Mouse (Mus musculus) ES-Bruce4 (cell line): Measurements from ENCODE around the gene Gas7. TPM values are rescaled to one million over a fixed set of nuclear protein-coding genes. Genes with fewer than 3 reads are reported as not detected.

Source experiments
- H3K27ac ChIP-seq: 2 replicates; pipeline ENCODE4 v1.5.1; 2012; ENCODE audit warnings: low read length, inconsistent platforms; ENCODE audit not compliant: insufficient read depth
- H3K27me3 ChIP-seq: 2 replicates; pipeline ENCODE4 v1.6.1; 2012; ENCODE audit warnings: mild to moderate bottlenecking, low read length, inconsistent platforms; ENCODE audit not compliant: control insufficient read depth, poor library complexity, insufficient read depth, severe bottlenecking
- H3K36me3 ChIP-seq: 2 replicates; pipeline ENCODE4 v1.6.1; 2012; ENCODE audit warnings: inconsistent platforms, mild to moderate bottlenecking, low read length, moderate library complexity; ENCODE audit not compliant: control insufficient read depth, poor library complexity, insufficient read depth, severe bottlenecking
- H3K4me1 ChIP-seq: one replicate; pipeline ENCODE4 v1.8.1; 2011; ENCODE audit warnings: low read length; ENCODE audit not compliant: control insufficient read depth, insufficient read depth
- H3K4me3 ChIP-seq: 2 replicates; pipeline ENCODE4 v1.5.1; 2011; ENCODE audit warnings: low read depth, mild to moderate bottlenecking, low read length
- H3K9ac ChIP-seq: 2 replicates; pipeline ENCODE4 v1.6.1; 2012; ENCODE audit warnings: low read depth, mild to moderate bottlenecking, inconsistent platforms; ENCODE audit not compliant: poor library complexity, severe bottlenecking
- H3K9me3 ChIP-seq: replicated peaks from 2 replicates; pipeline ENCODE4 v1.6.1; 2012; ENCODE audit warnings: mild to moderate bottlenecking, low read length, inconsistent platforms; ENCODE audit not compliant: control insufficient read depth, poor library complexity, insufficient read depth, severe bottlenecking
- CTCF ChIP-seq: IDR thresholded peaks from one replicate; pipeline ENCODE4 v1.8.1; 2011; ENCODE audit warnings: low read depth, low read length
- EP300 ChIP-seq: IDR thresholded peaks from 2 replicates; pipeline ENCODE4 v1.6.1; 2011; ENCODE audit warnings: low read depth, low read length; ENCODE audit not compliant: insufficient read depth
- POLR2A ChIP-seq: IDR thresholded peaks from one replicate; pipeline ENCODE4 v1.8.1; 2011; ENCODE audit warnings: low read length; ENCODE audit not compliant: insufficient read depth
- polyA plus RNA-seq: library from polyadenylated mRNA; stranded (reverse); fragments of >200 nt; gene quantifications from 2 replicates; pipeline ENCODE4 v1.2.4, GENCODE M21; 2011; ENCODE audit warnings: low read depth; ENCODE audit not compliant: missing spikeins, insufficient read depth, insufficient read length

The Gas7 gene
- polyA plus RNA-seq, 1 experiment: 2.3 TPM

DNA sequence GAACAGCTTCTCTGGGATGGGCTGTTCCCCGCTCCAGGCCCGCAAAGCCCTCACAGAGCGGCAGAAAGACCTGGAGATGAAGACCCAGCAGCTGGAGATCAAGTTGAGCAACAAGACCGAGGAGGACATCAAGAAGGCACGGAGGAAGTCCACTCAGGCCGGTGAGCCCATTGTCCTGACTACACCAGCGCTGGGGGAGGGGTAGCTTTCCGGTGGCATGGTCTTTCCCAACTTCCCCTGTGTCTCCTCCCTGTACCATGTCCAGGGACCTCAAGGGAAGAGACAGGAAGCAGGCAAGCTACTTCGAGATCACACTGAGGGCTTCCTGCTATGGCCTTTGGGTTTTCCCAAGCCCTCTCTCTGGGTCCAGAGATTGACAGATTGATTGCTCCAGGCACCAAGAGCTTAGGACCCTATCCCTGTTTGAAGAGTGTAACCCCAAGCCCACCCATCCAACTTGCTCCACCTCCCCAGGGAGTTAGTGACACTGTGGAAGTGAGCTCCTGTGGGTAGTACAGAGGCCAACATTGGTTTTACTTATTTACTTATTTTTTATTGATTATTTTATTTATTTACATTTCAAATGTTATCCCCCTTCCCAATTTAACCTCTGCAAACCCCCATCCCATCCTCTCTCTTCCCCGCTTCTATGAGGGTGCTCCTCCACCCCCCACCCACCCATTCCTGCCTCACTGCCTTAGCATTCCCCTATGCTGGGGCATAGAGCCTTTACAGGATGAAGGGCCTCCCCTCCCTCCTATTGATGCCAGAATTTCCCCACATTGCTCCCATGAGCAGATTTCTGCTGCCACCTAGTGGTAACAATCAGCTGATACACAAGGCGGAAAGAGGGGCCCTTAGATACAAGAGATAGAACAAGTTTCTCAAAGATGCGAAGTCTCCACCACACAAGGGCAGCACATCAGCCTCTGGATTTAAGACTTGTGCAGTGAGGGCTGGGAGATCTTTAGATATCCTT, 220.6 kb downstream of the Gas7 start:
- Histone ChIP-seq H3K9me3 (no peaks in the 10 kb centered on the region), H3K27me3 (no peaks in the 10 kb centered on the region), H3K9ac (no peak overlapping the region), H3K36me3 (no peaks in the 10 kb centered on the region), H3K27ac (no peak overlapping the region), H3K4me3 (no peak overlapping the region), H3K4me1 (no peaks in the 10 kb centered on the region)
- TF ChIP-seq CTCF (peak; percentile 57), EP300 (no peak)

- Histone ChIP-seq H3K27me3 (no peaks in the 10 kb centered on the region), H3K9ac (no peak overlapping the region), H3K27ac (no peak overlapping the region), H3K4me3 (no peak overlapping the region), H3K9me3 (no peaks in the 10 kb centered on the region), H3K4me1 (no peaks in the 10 kb centered on the region), H3K36me3 (no peaks in the 10 kb centered on the region)
- TF ChIP-seq CTCF: no peak
- TF ChIP-seq EP300: no peak
Measured at GRCm38 (mm10) chr11:67679300-67679699, 224.1 kb downstream of the Gas7 start.

DNA sequence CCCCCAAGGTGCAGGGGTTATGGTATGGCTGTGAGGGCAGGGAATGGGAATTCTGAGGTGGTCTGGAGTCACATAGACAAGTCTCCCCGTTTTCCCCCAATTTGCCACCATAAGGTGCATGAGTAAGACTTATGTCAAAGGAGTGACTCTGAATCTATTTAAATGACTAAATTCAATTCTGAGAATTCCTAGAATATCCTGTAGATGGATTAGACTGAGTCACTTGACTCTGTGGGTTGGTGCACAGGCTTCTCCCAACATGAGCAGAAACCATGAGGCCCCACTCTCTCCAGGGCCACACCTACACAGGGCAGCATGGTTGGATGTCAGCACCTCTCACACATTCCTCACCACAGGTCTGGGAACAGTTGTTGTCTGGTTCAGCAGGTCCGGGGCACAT, 224.7 kb downstream of the Gas7 start:
- Histone ChIP-seq H3K4me1 (no peaks in the 10 kb centered on the region), H3K36me3 (no peaks in the 10 kb centered on the region), H3K9ac (no peak overlapping the region), H3K4me3 (no peak overlapping the region), H3K9me3 (no peaks in the 10 kb centered on the region), H3K27ac (no peak overlapping the region), H3K27me3 (no peaks in the 10 kb centered on the region)
- TF ChIP-seq POLR2A (no peak), EP300 (no peak)

DNA sequence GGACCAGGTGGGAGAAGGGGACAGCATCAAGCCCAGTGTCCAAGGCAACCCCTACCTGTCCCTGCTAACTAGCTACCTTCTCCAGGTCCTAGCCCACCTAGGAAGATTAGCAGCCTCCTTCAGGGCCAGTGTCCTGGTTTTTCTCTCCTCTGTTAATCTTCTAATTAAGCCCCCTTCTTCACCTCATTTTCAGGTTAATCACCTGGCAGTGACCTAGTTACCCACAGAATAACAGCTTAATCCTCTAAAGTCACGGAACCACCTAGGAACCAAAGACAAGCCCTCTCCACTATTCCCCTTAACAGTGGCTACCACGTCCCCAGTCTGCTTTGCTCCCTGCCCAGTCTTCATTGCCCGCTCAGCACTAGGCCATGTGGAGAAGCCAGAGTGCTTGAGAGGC, 226.6 kb downstream of the Gas7 start:
- H3K4me3 ChIP-seq: no peak overlapping the region
- H3K36me3 ChIP-seq: no peaks in the 10 kb centered on the region
- no peak overlapping the region for H3K27ac ChIP-seq
- TF ChIP-seq POLR2A (no peak), CTCF (no peak), EP300 (no peak)
- H3K9ac ChIP-seq: no peak overlapping the region
- H3K27me3 ChIP-seq: no peaks in the 10 kb centered on the region
- no peaks in the 10 kb centered on the region for H3K4me1 ChIP-seq
- no peaks in the 10 kb centered on the region for H3K9me3 ChIP-seq

DNA sequence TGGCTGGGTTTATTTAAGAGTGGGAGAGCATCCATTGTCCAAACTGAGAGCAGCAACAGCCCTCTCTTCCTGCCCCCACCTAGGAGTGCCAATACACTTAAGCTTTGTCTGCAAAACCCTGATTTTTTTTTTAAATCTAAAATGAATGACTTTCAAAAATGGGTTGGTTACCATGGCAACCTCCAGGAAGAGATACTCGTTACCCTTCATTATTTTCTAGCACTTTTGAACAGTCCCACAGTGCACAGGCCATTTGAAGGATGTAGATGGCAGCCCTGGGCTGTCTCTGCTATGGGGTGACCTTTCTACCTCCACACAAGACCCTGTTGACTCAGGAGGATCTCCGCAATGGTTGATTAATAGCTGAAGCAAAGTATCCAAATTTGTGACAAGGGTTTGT, 230.9 kb downstream of the Gas7 start:
- Histone ChIP-seq H3K36me3 (no peaks in the 10 kb centered on the region), H3K27me3 (no peaks in the 10 kb centered on the region), H3K9ac (no peak overlapping the region), H3K4me1 (no peaks in the 10 kb centered on the region), H3K4me3 (no peak overlapping the region), H3K9me3 (no peaks in the 10 kb centered on the region), H3K27ac (no peak overlapping the region)
- TF ChIP-seq POLR2A: no peak
- no peak for TF ChIP-seq CTCF
- no peak for TF ChIP-seq EP300

- TF ChIP-seq EP300 (no peak), CTCF (no peak), POLR2A (no peak)
- Histone ChIP-seq H3K27ac (no peak within 1 kb of the TSS), H3K4me1 (no peaks in the 10 kb centered on the region), H3K27me3 (no peaks in the 10 kb centered on the region), H3K9ac (no peak within 1 kb of the TSS), H3K9me3 (no peaks in the 10 kb centered on the region), H3K36me3 (no peaks in the 10 kb centered on the region), H3K4me3 (no peak within 1 kb of the TSS)
Measured at GRCm38 (mm10) chr11:67694703-67695376, 239.6 kb downstream of the Gas7 start, which contains the start of gene Rcvrn. Gene Rcvrn, plus strand, starts transcription at chr11:67695326.
